Mouse (Mus musculus): ENCODE results near the gene Reep6.

Gene Reep6

GRCm38 (mm10) chr10:80329273-80330081, at the start of gene Reep6, which contains the start of gene Pcsk4:
Gene Reep6, plus strand, starts transcription at chr10:80329953.
Gene Pcsk4, minus strand, starts transcription at chr10:80329498.
- peak; percentile 98 for DNase-seq (ENCODE audit: low read depth, low spot score)

GRCm38 (mm10) chr10:80281304-80281703, 48.4 kb upstream of the Reep6 start:
- DNase-seq (ENCODE audit: low read depth, low spot score) = no peak

- no peak for DNase-seq (ENCODE audit: low read depth, low spot score)
Observed at GRCm38 (mm10) chr10:80281921-80282371, 47.8 kb upstream of the Reep6 start.

GRCm38 (mm10) chr10:80282481-80283441, 47.0 kb upstream of the Reep6 start:
- no peak for DNase-seq (ENCODE audit: low read depth, low spot score)

GRCm38 (mm10) chr10:80285222-80286070, 44.3 kb upstream of the Reep6 start:
- no peak for DNase-seq (ENCODE audit: low read depth, low spot score)

GRCm38 (mm10) chr10:80288097-80288496, 41.7 kb upstream of the Reep6 start:
- DNase-seq (ENCODE audit: low read depth, low spot score) = no peak

GRCm38 (mm10) chr10:80288657-80289056, 41.1 kb upstream of the Reep6 start:
- DNase-seq (ENCODE audit: low read depth, low spot score) = no peak

GRCm38 (mm10) chr10:80292251-80293146, 37.3 kb upstream of the Reep6 start, which contains the start of gene Rps15:
Gene Rps15, plus strand, starts transcription at chr10:80292453.
- DNase-seq (ENCODE audit: low read depth, low spot score) = peak; percentile 92

- DNase-seq (ENCODE audit: low read depth, low spot score) = no peak
Observed at GRCm38 (mm10) chr10:80293325-80293724, 36.4 kb upstream of the Reep6 start.

- no peak for DNase-seq (ENCODE audit: low read depth, low spot score)
Observed at GRCm38 (mm10) chr10:80294311-80294710, 35.4 kb upstream of the Reep6 start.

- DNase-seq (ENCODE audit: low read depth, low spot score) = no peak
Observed at GRCm38 (mm10) chr10:80294788-80295303, 34.9 kb upstream of the Reep6 start.

GRCm38 (mm10) chr10:80295618-80296425, 33.9 kb upstream of the Reep6 start, which contains the start of gene Apc2:
Gene Apc2, plus strand, starts transcription at chr10:80295977.
- no peak for DNase-seq (ENCODE audit: low read depth, low spot score)

- DNase-seq (ENCODE audit: low read depth, low spot score) = no peak
Observed at GRCm38 (mm10) chr10:80296824-80297223, 32.9 kb upstream of the Reep6 start.

- no peak for DNase-seq (ENCODE audit: low read depth, low spot score)
Observed at GRCm38 (mm10) chr10:80297526-80298133, 32.1 kb upstream of the Reep6 start.

- no peak for DNase-seq (ENCODE audit: low read depth, low spot score)
Observed at GRCm38 (mm10) chr10:80298571-80299281, 31.0 kb upstream of the Reep6 start.

- no peak for DNase-seq (ENCODE audit: low read depth, low spot score)
Observed at GRCm38 (mm10) chr10:80299301-80299700, 30.5 kb upstream of the Reep6 start.

GRCm38 (mm10) chr10:80299824-80300223, 29.9 kb upstream of the Reep6 start:
- no peak for DNase-seq (ENCODE audit: low read depth, low spot score)

- DNase-seq (ENCODE audit: low read depth, low spot score) = no peak
Observed at GRCm38 (mm10) chr10:80300672-80301181, 29.0 kb upstream of the Reep6 start.
